Mouse (Mus musculus) kidney, postnatal 0 days (tissue): Measurements from ENCODE around the gene Btbd7. TPM values are rescaled to one million over a fixed set of nuclear protein-coding genes. Genes with fewer than 3 reads are reported as not detected.

Experiments
- ATAC-seq: fragments of 200-750 bp; cut with Nextera tagmentation; replicated peaks from 2 replicates; pipeline ENCODE4 v1.8.0; 2017; ENCODE audit warnings: low read depth, moderate number of reproducible peaks, moderate TSS enrichment, moderate library complexity; ENCODE audit not compliant: low FRiP score
- DNase-seq: peaks from one replicate; pipeline ENCODE4 v3.0.0-alpha.2; 2016; ENCODE audit warnings: low spot score
- H3K27ac ChIP-seq: fragments of 300-500 bp; sonication (generic); 2 replicates; pipeline ENCODE4 v1.5.1; 2014; ENCODE audit warnings: mild to moderate bottlenecking
- H3K27me3 ChIP-seq: fragments of 300-500 bp; sonication (generic); 2 replicates; pipeline ENCODE4 v1.6.1; 2014; ENCODE audit warnings: low read length, mixed read lengths; ENCODE audit not compliant: insufficient read depth
- H3K36me3 ChIP-seq: fragments of 300-500 bp; sonication (generic); 2 replicates; pipeline ENCODE4 v1.6.1; 2014; ENCODE audit warnings: low read length, mixed read lengths; ENCODE audit not compliant: insufficient read depth
- H3K4me1 ChIP-seq: fragments of 300-500 bp; sonication (generic); replicated peaks from 2 replicates; pipeline ENCODE4 v1.6.1; 2014; ENCODE audit warnings: antibody characterized with exemption, low read length, mixed read lengths; ENCODE audit not compliant: insufficient read depth
- H3K4me2 ChIP-seq: fragments of 300-500 bp; sonication (generic); 2 replicates; pipeline ENCODE4 v1.6.1; 2014; ENCODE audit warnings: mild to moderate bottlenecking, low read length, moderate library complexity, mixed read lengths
- H3K4me3 ChIP-seq: fragments of 300-500 bp; sonication (generic); replicated peaks from 2 replicates; pipeline ENCODE4 v1.5.1; 2014; ENCODE audit warnings: low read depth, low read length
- H3K9ac ChIP-seq: fragments of 300-500 bp; sonication (generic); 2 replicates; pipeline ENCODE4 v1.6.1; 2014; ENCODE audit warnings: low read depth, low read length
- H3K9me3 ChIP-seq: fragments of 300-500 bp; sonication (generic); replicated peaks from 2 replicates; pipeline ENCODE4 v1.6.1; 2016; ENCODE audit warnings: low read length, inconsistent platforms, mixed read lengths
- CTCF ChIP-seq: IDR thresholded peaks from 2 replicates; pipeline ENCODE4 v1.5.1; 2016; ENCODE audit warnings: antibody characterized with exemption, low read depth, mild to moderate bottlenecking, moderate library complexity
- WGBS: fragments of 180-500 bp; shearing (Covaris S2); extraction: QIAGEN DNeasy Blood & Tissue Kit; methylation state at CpG from one replicate; pipeline ENCODE4 v1.1.7; 2014; 5-methylcytosine and 5-hydroxymethylcytosine counted together
- polyA plus RNA-seq: library from polyadenylated mRNA; unstranded; fragments of >200 nt; fragmentation: Nextera tagmentation; extraction: Ambion mirVana; gene quantifications from 2 replicates; pipeline ENCODE4 v1.2.1, GENCODE M21; 2015

Btbd7 gene
- polyA plus RNA-seq, 1 experiment from 2014 or later: 15.5 TPM

DNA sequence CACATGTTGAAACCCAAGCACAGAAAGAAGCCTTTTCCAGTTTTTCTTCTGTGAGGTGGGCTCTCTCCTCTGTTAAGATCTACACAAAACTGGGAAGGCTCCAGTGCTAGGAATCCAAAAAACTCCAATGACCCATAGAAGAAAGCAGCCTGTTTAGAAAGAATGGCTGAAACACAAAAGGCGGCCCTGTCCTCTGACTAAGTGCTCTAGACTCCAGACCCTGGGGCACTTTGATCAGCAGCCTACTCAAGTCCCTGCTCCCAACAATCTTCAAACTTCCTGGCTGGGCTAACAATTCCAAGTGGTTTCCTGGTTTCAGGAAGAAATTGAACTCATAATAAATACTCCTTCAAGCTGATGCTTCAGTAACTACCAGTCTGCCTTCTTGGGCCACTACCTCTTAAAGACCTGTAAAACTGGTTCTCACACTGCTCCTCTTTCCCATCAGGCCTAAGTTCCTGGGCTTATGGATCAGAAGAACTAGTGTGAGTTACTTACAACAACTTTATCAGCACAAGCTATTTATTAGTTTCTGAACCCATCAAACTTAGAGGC is 45.4 kb downstream of the Btbd7 start:
- ATAC-seq: no peak
- peak overlapping the region; percentile 43; the same call in 1 of the 2 replicates for H3K27ac ChIP-seq
- TF ChIP-seq CTCF: no peak

DNA sequence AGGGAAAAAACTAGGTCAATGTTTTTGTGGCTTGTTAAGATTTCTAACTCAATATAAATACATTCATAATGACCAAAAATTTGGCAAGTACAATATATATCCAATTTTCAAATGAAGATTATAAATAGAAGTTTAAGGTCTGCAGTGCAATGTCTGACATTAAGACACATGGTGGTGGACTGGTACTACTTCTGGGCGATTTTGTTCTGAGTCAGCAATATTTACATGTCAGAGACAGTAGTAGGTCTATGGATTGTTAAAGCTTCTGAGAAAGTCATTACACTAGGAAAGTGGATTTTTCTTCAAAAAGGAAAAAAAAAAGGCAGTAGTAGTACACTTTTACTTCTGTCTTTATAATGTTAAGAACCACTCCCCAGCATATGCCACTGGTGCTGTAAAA is 46.4 kb downstream of the Btbd7 start:
- TF ChIP-seq CTCF: no peak
- no peaks in the 10 kb centered on the region for H3K36me3 ChIP-seq
- H3K4me2 ChIP-seq: no peak overlapping the region
- no peak overlapping the region for H3K27ac ChIP-seq
- H3K4me1 ChIP-seq: no peaks in the 10 kb centered on the region
- 86% methylated on average over 1 of the region's 1 CpGs for WGBS
- H3K9ac ChIP-seq: no peak overlapping the region
- no peak overlapping the region for H3K4me3 ChIP-seq
- no peaks in the 10 kb centered on the region for H3K27me3 ChIP-seq
- H3K9me3 ChIP-seq: no peaks in the 10 kb centered on the region
- ATAC-seq: no peak
- DNase-seq: no peak

More for the DNA sequence above, 45.4 kb downstream of the Btbd7 start:
- 96% methylated on average over 1 of the region's 1 CpGs for WGBS
- H3K4me1 ChIP-seq: no peaks in the 10 kb centered on the region
- DNase-seq: peak; percentile 9
- H3K4me2 ChIP-seq: no peak overlapping the region
- H3K4me3 ChIP-seq: no peak overlapping the region
- no peaks in the 10 kb centered on the region for H3K27me3 ChIP-seq
- H3K9ac ChIP-seq: no peak overlapping the region
- peaks cover 5% of the 10 kb centered on the region for H3K36me3 ChIP-seq
- no peaks in the 10 kb centered on the region for H3K9me3 ChIP-seq

DNA sequence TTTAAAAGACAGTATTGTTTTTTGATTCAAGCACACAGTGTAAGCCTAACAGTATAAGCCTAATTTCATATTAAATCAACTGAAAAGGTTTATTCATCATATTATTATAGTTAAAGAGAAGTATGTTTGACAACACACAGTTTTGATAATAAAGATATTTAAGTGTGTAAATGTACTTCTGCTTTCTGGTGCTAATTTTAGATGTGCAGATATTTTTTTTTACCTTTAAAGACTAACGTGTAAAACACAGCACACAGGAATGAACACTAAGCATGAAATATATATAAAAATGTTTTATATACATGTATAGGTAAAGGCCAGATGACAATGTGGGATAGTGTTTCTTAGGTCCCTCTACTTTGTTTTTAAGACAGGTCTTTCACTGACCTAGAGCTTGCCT is 51.2 kb downstream of the Btbd7 start:
- Histone ChIP-seq H3K4me2 (no peak overlapping the region), H3K36me3 (no peaks in the 10 kb centered on the region), H3K4me1 (no peaks in the 10 kb centered on the region), H3K27ac (no peak overlapping the region), H3K4me3 (no peak overlapping the region), H3K9ac (no peak overlapping the region), H3K9me3 (no peaks in the 10 kb centered on the region), H3K27me3 (no peaks in the 10 kb centered on the region)
- TF ChIP-seq CTCF: no peak
- 72% methylated on average over 1 of the region's 1 CpGs for WGBS
- no peak for DNase-seq
- ATAC-seq: no peak

DNA sequence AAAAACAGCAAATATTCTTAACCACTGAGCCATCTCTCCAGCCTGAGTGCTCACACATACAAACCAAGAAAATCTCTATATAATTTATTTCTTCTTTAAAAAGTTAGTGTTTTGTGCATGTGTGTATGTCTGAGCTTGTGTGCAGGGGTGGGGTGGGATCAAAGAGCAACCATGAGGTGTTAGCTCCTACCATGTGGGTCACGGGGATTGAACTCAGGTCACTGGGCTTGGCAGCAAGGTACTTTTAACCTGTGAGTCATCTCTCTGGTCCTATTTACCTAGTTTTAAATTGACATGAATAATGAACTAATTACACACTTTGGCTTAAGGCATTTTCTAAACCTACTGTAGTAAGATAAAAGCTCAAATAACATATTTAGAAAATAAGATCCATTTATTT is 51.9 kb downstream of the Btbd7 start:
- Histone ChIP-seq H3K9ac (no peak overlapping the region), H3K36me3 (no peaks in the 10 kb centered on the region), H3K27ac (no peak overlapping the region), H3K4me1 (no peaks in the 10 kb centered on the region), H3K9me3 (no peaks in the 10 kb centered on the region), H3K4me2 (no peak overlapping the region), H3K27me3 (no peaks in the 10 kb centered on the region), H3K4me3 (no peak overlapping the region)
- 100% methylated on average over 1 of the region's 1 CpGs for WGBS
- no peak for DNase-seq
- ATAC-seq: no peak
- no peak for TF ChIP-seq CTCF

DNA sequence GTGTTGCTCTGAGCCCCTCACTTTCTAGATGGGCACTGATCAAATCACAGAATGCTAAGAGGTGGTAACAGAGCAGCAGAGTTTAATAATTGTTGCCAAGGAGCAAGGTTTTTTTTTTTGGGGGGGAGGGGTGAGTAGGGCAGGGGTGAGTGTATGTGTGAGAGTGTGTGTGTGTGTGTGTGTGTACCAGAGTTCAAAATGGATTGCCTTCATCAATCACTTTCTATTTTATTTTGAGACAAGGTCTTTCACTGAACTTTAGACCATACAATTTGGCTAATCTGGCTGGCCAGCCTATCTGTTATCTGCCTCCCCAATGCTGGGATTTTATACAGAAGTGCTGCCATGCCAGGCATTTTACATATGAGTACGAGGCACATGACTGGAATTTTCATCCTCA is 63.4 kb downstream of the Btbd7 start:
- Histone ChIP-seq H3K27me3 (no peaks in the 10 kb centered on the region), H3K9ac (no peak overlapping the region), H3K4me1 (no peaks in the 10 kb centered on the region), H3K4me3 (no peak overlapping the region), H3K9me3 (no peaks in the 10 kb centered on the region), H3K36me3 (peaks cover 8% of the 10 kb centered on the region; the same call in 1 of the 2 replicates), H3K4me2 (no peak overlapping the region), H3K27ac (no peak overlapping the region)
- ATAC-seq: no peak
- no peak for TF ChIP-seq CTCF
- 90% methylated on average over 1 of the region's 1 CpGs for WGBS
- no peak for DNase-seq

DNA sequence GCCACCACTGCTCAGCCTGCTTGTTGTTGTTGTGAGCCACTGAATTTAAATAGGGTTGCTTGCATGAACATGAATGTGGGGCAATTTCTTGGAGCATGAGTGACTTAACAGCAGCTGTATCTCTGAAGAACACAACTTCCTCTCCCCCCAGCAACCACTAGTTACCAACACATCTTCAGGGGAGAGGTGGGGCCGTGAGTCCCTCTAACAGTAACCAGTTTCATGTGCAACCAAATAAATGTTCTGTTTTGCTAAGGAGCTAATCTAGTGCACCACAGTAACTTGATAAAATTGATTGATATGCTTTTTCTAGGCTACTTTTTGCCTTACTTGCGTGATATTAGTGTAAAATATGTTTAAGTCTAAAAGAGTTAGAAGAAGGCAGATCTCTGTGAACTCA is 78.7 kb downstream of the Btbd7 start:
- Histone ChIP-seq H3K4me2 (no peak overlapping the region), H3K27ac (no peak overlapping the region), H3K36me3 (no peaks in the 10 kb centered on the region), H3K9ac (no peak overlapping the region), H3K4me1 (no peaks in the 10 kb centered on the region), H3K27me3 (no peaks in the 10 kb centered on the region), H3K9me3 (no peaks in the 10 kb centered on the region), H3K4me3 (no peak overlapping the region)
- DNase-seq (no peak), ATAC-seq (no peak)
- TF ChIP-seq CTCF: no peak
- WGBS: 89% methylated on average over 2 of the region's 2 CpGs

DNA sequence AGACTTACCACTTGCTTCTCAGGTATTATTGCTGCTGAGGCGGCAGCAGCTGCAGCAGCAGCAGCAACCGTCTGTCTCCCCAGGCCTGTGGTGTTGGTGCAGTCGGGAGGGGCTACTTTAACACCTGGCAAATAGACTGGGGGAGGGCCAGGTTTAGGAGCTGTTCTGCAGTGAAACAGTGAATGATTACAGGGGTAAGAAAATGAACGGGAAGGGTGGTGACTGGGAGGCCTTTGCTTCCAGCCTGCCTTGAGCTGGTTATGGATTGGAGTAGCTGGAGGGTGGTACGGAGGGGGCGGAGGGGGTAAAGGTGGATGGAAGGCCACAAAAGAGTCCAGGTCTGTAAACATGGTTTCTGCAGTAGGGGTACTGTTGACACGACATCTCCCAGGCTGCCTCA is 90.3 kb downstream of the Btbd7 start:
- ATAC-seq (no peak), DNase-seq (no peak)
- H3K9me3 ChIP-seq: no peaks in the 10 kb centered on the region
- H3K4me1 ChIP-seq: no peaks in the 10 kb centered on the region
- H3K9ac ChIP-seq: no peak overlapping the region
- no peak overlapping the region for H3K4me3 ChIP-seq
- no peaks in the 10 kb centered on the region for H3K27me3 ChIP-seq
- H3K4me2 ChIP-seq: no peak overlapping the region
- H3K27ac ChIP-seq: no peak overlapping the region
- 80% methylated on average over 7 of the region's 7 CpGs for WGBS
- TF ChIP-seq CTCF: no peak
- H3K36me3 ChIP-seq: peaks cover 46% of the 10 kb centered on the region
